Mouse (Mus musculus) embryonic facial prominence, embryonic 11.5 days (tissue): ENCODE measurements around the gene Pip5kl1. TPM values are rescaled to one million over a fixed set of nuclear protein-coding genes. Genes with fewer than 3 reads are reported as not detected.

ENCODE experiments used
- polyA plus RNA-seq: library from polyadenylated mRNA; unstranded; fragments of >200 nt; fragmentation: Nextera tagmentation; extraction: Ambion mirVana; gene quantifications from 2 replicates; pipeline ENCODE4 v1.2.1, GENCODE M21; 2014

Pip5kl1 gene
- polyA plus RNA-seq, 1 experiment from 2014 or later, result 3.3 TPM

Other genes with a start within 250 kb of the Pip5kl1 start
- gene Ciz1, start 222.5 kb upstream of the Pip5kl1 start, polyA plus RNA-seq, result 41.1 and 46.0 TPM in 2 replicates
- gene Dnm1, start 221.5 kb upstream of the Pip5kl1 start, polyA plus RNA-seq, result 31.0 and 35.3 TPM in 2 replicates
- gene 1110008P14Rik, start 192.9 kb upstream of the Pip5kl1 start, polyA plus RNA-seq, result 41.3 and 41.5 TPM in 2 replicates
- 0.95 and 1.2 TPM in 2 replicates for gene Lcn2, start 186.5 kb upstream of the Pip5kl1 start, polyA plus RNA-seq
- gene Ptges2, start 178.9 kb upstream of the Pip5kl1 start, polyA plus RNA-seq, result 31.7 and 33.0 TPM in 2 replicates
- gene Naif1, start 124.3 kb upstream of the Pip5kl1 start, polyA plus RNA-seq, result 5.0 and 6.0 TPM in 2 replicates
- 20.6 and 21.7 TPM in 2 replicates for gene Slc25a25, start 123.4 kb upstream of the Pip5kl1 start, polyA plus RNA-seq
- gene Fam102a, start 39.5 kb upstream of the Pip5kl1 start, polyA plus RNA-seq, result 10.2 and 11.7 TPM in 2 replicates
- gene Dpm2, start 3.9 kb upstream of the Pip5kl1 start, polyA plus RNA-seq, result 97.1 and 100 TPM in 2 replicates
- gene 9430097D07Rik, start 887 bp downstream of the Pip5kl1 start, polyA plus RNA-seq, result 0.32 and 0.36 TPM in 2 replicates
- gene St6galnac4, start 12.3 kb downstream of the Pip5kl1 start, polyA plus RNA-seq, result 20.3 and 22.8 TPM in 2 replicates
- 6.3 and 6.8 TPM in 2 replicates for gene St6galnac6, start 24.9 kb downstream of the Pip5kl1 start, polyA plus RNA-seq
- gene Ak1, start 47.0 kb downstream of the Pip5kl1 start, polyA plus RNA-seq, result 13.7 and 16.6 TPM in 2 replicates
- gene Eng, start 71.8 kb downstream of the Pip5kl1 start, polyA plus RNA-seq, result 19.2 and 22.6 TPM in 2 replicates
- 15.6 and 16.3 TPM in 2 replicates for gene Fpgs, start 129.3 kb downstream of the Pip5kl1 start, polyA plus RNA-seq
- 79.2 and 89.8 TPM in 2 replicates for gene Cdk9, start 138.3 kb downstream of the Pip5kl1 start, polyA plus RNA-seq
- gene Sh2d3c, start 146.3 kb downstream of the Pip5kl1 start, polyA plus RNA-seq, result 21.1 and 22.2 TPM in 2 replicates
- 0.31 and 0.75 TPM in 2 replicates for gene 6330409D20Rik, start 166.2 kb downstream of the Pip5kl1 start, polyA plus RNA-seq
- 47.8 and 54.3 TPM in 2 replicates for gene Tor2a, start 182.4 kb downstream of the Pip5kl1 start, polyA plus RNA-seq
- gene Ttc16, start 200.8 kb downstream of the Pip5kl1 start, polyA plus RNA-seq, result 0.24 TPM in 1 of 2 replicates, not detected in the other
- gene Ptrh1, start 201.0 kb downstream of the Pip5kl1 start, polyA plus RNA-seq, result 3.8 and 5.7 TPM in 2 replicates
- gene Cfap157, start 209.6 kb downstream of the Pip5kl1 start, polyA plus RNA-seq, result 0.21 TPM in 1 of 2 replicates, not detected in the other